Mouse (Mus musculus) erythroid progenitor cell, adult 5-6 weeks (primary cell): ENCODE results near the gene Tmem139. TPM values are rescaled to one million over a fixed set of nuclear protein-coding genes. Genes with fewer than 3 reads are reported as not detected.

ENCODE experiments used
- ATAC-seq: replicated peaks from 2 replicates; pipeline ENCODE4 v1.8.0; 2016; ENCODE audit warnings: moderate number of reproducible peaks, mild to moderate bottlenecking, moderate TSS enrichment, inconsistent platforms; ENCODE audit not compliant: poor library complexity, low FRiP score, severe bottlenecking
- total RNA-seq, 2 experiments: library from RNA; stranded (forward) in 1 of 2; stranded (reverse) in 1 of 2; fragments of 150-400 nt in 1 of 2; fragments of 186-747, 209-891 nt in 1 of 2; gene quantifications; 2 replicates each; pipeline versions ENCODE4 v1.2.3 to v1.2.4; 2015 to 2017; ENCODE audit warnings: low replicate concordance in 2 of 2

The Tmem139 gene
- not detected in 2 replicates for total RNA-seq (2015; ENCODE audit: low replicate concordance)
- not detected in 2 replicates for total RNA-seq (2017; ENCODE audit: low replicate concordance)

- no peak for ATAC-seq
Measured at GRCm38 (mm10) chr6:42261524-42262170, at the start of gene Tmem139. TSS of gene Tmem139 (plus strand) at chr6:42261970.

- no peak for ATAC-seq
Measured at GRCm38 (mm10) chr6:42215028-42215427, 46.7 kb upstream of the Tmem139 start, which contains the start of gene Tas2r144. TSS of gene Tas2r144 (plus strand) at chr6:42215328.

DNA sequence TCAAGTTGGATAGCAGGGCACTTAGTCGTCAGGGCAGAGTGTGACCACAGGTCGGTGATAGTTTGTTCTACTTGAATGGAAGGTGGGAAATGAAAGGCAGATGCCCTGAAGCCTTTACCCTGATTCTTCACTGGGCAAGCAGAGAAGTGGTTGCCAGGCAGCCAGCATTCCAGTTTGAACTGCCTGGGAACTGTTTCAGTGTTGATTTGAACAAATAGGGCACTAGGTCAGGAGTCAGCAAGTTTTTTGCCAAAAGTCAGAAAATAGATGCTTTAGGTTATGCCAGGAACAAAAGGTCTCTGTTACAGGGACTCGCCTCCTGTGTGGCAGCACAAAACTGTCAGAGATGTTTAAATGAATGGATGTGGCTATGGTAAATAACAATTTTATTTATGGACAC, 39.5 kb upstream of the Tmem139 start:
- ATAC-seq = no peak

- ATAC-seq = no peak
Measured at GRCm38 (mm10) chr6:42225046-42225445, 36.7 kb upstream of the Tmem139 start.

- peak; percentile 65; the same call in 1 of the 2 replicates for ATAC-seq
Measured at GRCm38 (mm10) chr6:42227240-42228101, 34.3 kb upstream of the Tmem139 start.

DNA sequence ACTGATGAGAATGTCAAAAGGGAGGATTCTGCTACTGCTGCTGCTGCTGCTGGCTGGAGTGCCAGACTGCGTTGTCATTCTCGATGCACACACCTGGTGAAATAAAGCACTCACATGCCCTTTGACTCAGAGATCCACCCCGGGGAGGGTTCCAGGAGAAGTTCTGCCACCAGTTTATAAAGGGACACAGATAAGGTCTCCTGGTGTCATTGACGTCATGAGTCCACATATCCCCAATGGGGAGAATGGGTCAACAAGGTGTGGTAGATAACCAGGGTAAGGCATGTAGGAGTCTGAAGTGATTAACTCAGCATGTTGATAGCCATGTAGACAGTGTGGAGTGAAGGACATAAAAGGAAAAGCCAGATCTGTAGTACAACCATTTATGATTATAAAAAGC, 32.2 kb upstream of the Tmem139 start:
- no peak for ATAC-seq

GRCm38 (mm10) chr6:42231191-42231590, 30.6 kb upstream of the Tmem139 start:
- ATAC-seq = no peak

DNA sequence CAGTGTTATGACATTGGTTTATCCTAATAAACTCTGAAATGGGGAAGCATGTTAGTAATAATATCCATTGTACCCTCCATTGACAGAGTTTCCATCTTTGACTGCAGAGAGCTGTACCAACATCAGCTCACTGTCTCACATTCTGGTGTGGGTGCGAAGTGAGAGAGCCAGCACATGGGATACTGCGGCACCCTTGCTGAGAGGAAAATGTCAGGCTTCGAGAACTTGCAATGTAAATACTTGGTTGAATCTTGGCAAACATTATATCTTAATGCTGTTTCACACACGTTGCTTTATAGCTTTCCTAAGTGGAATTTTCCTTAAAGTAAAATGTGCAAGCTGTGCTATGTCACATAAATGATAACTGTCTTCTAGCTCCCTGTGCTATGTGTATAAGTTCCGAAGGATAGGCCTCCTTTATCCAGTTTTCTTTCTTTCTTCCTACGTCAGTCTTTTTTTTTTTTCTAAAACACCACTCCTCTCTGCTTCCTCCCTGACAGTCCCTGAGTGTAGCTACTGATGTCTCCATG, 24.4 kb upstream of the Tmem139 start:
- no peak for ATAC-seq

- no peak for ATAC-seq
Measured at GRCm38 (mm10) chr6:42241311-42242045, 20.3 kb upstream of the Tmem139 start.

DNA sequence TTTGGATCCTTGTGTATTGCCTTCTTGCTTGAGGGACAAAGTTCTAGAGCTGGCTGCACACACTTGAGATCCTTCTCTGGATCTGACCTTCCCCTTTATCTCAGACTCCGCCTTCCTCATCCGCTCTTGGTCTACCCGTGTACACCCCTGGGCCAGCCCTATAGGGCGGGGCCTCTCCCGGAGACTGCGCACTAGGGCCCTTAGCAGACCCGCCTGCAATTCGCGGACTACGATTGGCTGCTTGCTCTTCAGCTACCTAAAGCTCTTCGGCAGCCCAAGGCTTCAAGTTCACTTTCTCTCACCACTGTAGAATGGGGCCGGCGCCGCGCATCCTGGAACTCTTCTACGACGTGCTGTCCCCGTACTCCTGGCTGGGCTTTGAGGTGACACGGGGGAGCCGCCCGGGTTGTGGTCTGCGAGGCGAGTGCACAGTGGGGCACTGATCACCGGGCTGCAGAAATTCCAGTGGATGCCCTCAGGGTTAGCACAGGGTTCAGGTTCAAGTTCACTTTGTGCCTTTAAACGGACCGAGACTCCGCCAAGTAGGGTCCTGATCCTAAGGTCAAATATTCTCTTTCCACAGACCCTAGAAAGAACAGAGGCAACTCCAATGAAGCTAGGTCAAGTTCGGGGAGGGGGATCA, 15.9 kb upstream of the Tmem139 start, which contains the start of gene Gstk1:
TSS of gene Gstk1 (plus strand) at position 225 of the 643 bp plus-strand sequence.
- ATAC-seq = peak; percentile 99

DNA sequence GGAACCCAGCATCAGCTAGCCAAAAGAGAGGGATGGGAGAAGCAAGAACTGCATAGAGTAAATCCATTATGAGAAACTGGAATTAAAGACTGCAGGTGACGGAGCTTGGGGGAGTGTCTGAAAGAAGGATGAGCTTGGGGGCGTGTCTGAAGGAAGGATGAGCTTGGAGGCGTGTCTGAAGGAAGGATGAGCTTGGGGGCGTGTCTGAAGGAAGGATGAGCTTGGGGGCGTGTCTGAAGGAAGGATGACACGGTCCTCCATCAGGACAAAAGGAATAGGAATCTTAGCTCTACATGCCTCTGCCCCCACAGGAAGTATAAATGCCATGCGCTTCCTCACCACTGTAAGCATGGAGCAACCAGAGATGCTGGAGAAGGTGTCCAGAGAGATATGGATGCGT, 14.6 kb upstream of the Tmem139 start:
- no peak for ATAC-seq

DNA sequence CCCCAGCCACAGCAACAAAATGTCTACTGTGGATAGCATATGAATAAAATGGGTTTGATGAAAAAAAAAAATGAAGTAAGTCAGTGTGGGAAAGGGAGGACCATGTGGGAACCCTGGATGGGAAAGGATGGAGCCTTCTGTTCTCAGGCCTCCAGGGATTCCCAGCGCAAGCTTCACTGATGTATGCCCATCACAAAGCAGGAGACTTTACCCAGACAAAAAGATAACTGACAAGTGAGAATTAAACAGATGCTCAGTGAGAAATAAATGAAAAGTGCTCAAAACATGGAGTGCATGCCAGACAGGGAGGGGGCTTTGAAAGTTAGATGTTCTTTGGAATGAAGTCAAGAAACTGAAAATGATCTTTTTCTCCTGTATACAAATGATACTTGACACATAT, 13.8 kb upstream of the Tmem139 start:
- no peak for ATAC-seq

- no peak for ATAC-seq
Measured at GRCm38 (mm10) chr6:42251791-42252190, 10.0 kb upstream of the Tmem139 start.

DNA sequence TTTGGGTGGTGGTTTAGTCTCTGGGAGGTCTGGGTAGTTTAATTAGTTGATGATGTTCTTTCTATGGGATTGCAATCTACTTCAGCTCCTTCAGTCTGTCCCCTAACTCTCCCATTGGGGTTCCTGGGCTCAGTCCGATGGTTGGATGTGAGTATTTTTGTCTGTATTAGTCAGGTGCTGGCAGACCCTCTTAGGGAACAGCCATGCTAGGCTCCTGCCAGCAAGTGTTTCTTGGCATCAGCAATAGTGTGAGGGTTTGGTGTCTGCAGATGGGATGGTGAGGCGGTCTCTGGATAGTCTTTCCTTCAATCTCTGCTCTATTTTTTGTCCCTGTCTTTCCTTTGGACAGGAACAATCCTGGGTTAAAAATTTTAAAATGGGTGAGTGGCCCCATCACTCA, 8.7 kb upstream of the Tmem139 start:
- ATAC-seq = no peak

DNA sequence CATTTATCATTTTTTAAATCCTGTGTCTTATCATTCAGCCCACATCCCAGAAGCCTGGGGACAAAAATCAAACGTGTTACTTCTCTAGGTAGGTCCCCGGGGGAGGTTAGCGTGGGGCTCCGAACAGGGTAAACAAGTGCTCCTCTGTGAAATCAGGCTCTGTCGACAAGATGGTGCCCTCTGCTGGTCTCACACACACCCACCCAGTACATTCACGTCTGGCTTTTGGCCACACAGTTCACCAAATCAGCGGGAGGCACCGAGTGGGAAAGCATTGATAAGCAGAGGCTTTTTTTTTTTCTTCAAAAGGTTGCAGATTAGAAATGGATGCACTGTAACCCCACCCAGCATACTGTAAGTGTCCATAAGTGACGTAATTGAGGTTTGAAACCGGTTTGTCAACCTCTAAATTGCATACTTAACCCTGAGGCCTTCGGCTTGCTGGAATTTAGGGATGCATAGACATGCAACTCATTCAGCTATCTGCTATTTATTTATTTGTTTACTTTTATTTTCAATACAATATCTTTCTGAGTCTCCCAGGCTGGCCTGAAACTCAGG, 4.4 kb upstream of the Tmem139 start:
- ATAC-seq = peak; percentile 85

DNA sequence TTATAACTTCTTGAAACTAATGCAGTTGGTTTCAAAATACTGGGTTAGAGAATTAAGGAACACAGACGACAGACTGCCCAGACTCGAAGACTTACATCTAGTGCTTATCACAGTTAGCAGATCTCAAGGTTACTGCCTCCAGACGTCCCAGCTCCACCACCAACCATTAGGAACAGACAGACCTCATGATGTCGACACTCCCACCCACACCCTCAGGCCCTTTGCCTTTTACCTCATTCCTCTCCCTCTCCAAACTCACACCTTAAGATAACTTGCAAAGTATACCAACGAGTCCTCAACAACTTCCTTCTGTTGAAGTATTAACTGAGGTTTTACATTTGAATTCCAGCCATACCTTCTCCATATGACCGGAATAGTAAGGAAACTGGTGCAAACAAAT, 1.3 kb upstream of the Tmem139 start:
- no peak for ATAC-seq

DNA sequence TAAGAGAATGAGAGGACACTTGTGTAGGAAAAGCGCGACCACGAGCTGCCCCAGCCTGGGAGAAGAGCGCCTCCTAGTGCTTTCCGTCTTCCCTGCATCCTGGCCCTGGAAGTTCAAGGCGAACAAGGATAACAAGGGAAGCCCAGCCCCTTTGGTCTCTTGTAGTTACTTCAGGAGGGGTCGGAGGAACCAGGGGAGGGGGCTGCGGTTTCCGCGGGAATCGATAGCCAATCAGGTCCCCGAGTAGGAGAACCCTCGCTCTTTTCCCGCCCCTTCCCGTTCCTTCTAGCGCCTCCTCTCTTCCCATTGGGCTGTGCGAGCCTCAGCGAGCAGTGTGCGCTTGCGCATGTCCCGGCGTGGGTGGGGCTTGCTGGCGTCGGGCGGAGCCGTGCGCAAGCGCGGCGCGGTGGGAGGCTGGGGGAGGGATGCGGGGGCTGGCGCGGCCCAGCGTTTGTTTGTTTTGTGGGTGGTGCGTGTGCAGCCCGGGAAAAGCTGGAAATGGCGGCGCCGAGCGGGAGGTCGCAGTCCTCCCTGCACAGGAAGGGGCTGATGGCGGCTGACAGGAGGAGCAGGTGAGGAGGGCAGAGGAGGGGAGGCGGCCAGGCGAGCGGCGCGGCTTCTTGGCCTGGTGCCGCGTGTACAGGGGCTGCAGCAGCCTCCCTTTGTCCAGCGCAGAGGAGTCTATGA, 3.0 kb downstream of the Tmem139 start, which contains the start of gene Casp2:
TSS of gene Casp2 (plus strand) at position 360 of the 687 bp plus-strand sequence.
- peak; percentile 93 for ATAC-seq
